Mouse (Mus musculus) midbrain, postnatal 0 days (tissue): ENCODE data around the gene Polr1d. TPM values are rescaled to one million over a fixed set of nuclear protein-coding genes. Genes with fewer than 3 reads are reported as not detected.
A peak's percentile ranks its signal among the peaks of the same experiment; 100 is the strongest.

Experiments
- ATAC-seq: fragments of 200-750 bp; cut with Nextera tagmentation; 2 replicates; pipeline ENCODE4 v1.8.0; 2017; ENCODE audit warnings: moderate number of reproducible peaks, mild to moderate bottlenecking, moderate TSS enrichment, moderate library complexity; ENCODE audit not compliant: low FRiP score
- DNase-seq: peaks from one replicate; pipeline ENCODE4 v3.0.0-alpha.2; 2015; ENCODE audit warnings: low spot score
- H3K27ac ChIP-seq: fragments of 300-500 bp; sonication (generic); 2 replicates; pipeline ENCODE4 v1.5.1; 2014; ENCODE audit warnings: low read depth, mild to moderate bottlenecking, low read length, mixed read lengths
- H3K27me3 ChIP-seq: fragments of 300-500 bp; sonication (generic); 2 replicates; pipeline ENCODE4 v1.6.1; 2014; ENCODE audit warnings: low read length, control low read depth, mixed read lengths; ENCODE audit not compliant: insufficient read depth
- H3K36me3 ChIP-seq: fragments of 300-500 bp; sonication (generic); 2 replicates; pipeline ENCODE4 v1.6.1; 2014; ENCODE audit warnings: low read length, control low read depth, mixed read lengths; ENCODE audit not compliant: insufficient read depth
- H3K4me1 ChIP-seq: fragments of 300-500 bp; sonication (generic); 2 replicates; pipeline ENCODE4 v1.6.1; 2014; ENCODE audit warnings: mild to moderate bottlenecking, control low read depth, antibody characterized with exemption, low read length, mixed read lengths; ENCODE audit not compliant: insufficient read depth
- H3K4me2 ChIP-seq: fragments of 300-500 bp; sonication (generic); 2 replicates; pipeline ENCODE4 v1.6.1; 2014; ENCODE audit warnings: low read depth, mild to moderate bottlenecking, low read length, mixed read lengths; ENCODE audit not compliant: poor library complexity, severe bottlenecking
- H3K4me3 ChIP-seq: fragments of 300-500 bp; sonication (generic); 2 replicates; pipeline ENCODE4 v1.5.1; 2014; ENCODE audit warnings: low read depth, mild to moderate bottlenecking, low read length, moderate library complexity
- H3K9ac ChIP-seq: fragments of 300-500 bp; sonication (generic); replicated peaks from 2 replicates; pipeline ENCODE4 v1.6.1; 2014; ENCODE audit warnings: mild to moderate bottlenecking, low read length, moderate library complexity, mixed read lengths; ENCODE audit not compliant: poor library complexity, severe bottlenecking
- H3K9me3 ChIP-seq: fragments of 300-500 bp; sonication (generic); 2 replicates; pipeline ENCODE4 v1.6.1; 2016; ENCODE audit warnings: low read length, control low read depth
- CTCF ChIP-seq: IDR thresholded peaks from 2 replicates; pipeline ENCODE4 v1.5.1; 2016; ENCODE audit warnings: antibody characterized with exemption, mild to moderate bottlenecking
- WGBS: fragments of 180-500 bp; shearing (Covaris S2); extraction: QIAGEN DNeasy Blood & Tissue Kit; methylation state at CpG from one replicate; pipeline ENCODE4 v1.1.7; 2014; 5-methylcytosine and 5-hydroxymethylcytosine counted together
- polyA plus RNA-seq: library from polyadenylated mRNA; unstranded; fragments of >200 nt; fragmentation: Nextera tagmentation; extraction: Ambion mirVana; gene quantifications from 2 replicates; pipeline ENCODE4 v1.2.1, GENCODE M21; 2015
- total RNA-seq: library from RNA; depleted of rRNA; stranded (reverse); fragments of >200 nt; gene quantifications from 2 replicates; pipeline ENCODE4 v1.2.3, GENCODE M21; 2014; rRNA removed

The Polr1d gene
- total and polyA plus RNA-seq, 2 experiments from 2014 or later, result 60.1 to 89.4 TPM

GRCm38 (mm10) chr5:147154806-147155371, 78.0 kb downstream of the Polr1d start:
- H3K9me3 ChIP-seq, result no peaks in the 10 kb centered on the region
- WGBS, result 12% methylated on average over 11 of the region's 13 CpGs
- no peak overlapping the region for H3K4me3 ChIP-seq
- TF ChIP-seq CTCF, result no peak
- no peaks in the 10 kb centered on the region for H3K36me3 ChIP-seq
- no peak overlapping the region for H3K27ac ChIP-seq
- no peak for ATAC-seq
- no peak overlapping the region for H3K4me2 ChIP-seq
- H3K4me1 ChIP-seq, result 0 out of 2 replicates have a peak, but pooled peaks cover 3% of the 10 kb centered on the region
- DNase-seq, result peak; percentile 69
- no peak overlapping the region for H3K9ac ChIP-seq
- H3K27me3 ChIP-seq, result peaks cover 9% of the 10 kb centered on the region

- H3K4me2 ChIP-seq, result no peak overlapping the region
- H3K27ac ChIP-seq, result no peak overlapping the region
- H3K27me3 ChIP-seq, result peaks cover 9% of the 10 kb centered on the region
- no peaks in the 10 kb centered on the region for H3K9me3 ChIP-seq
- no peak overlapping the region for H3K9ac ChIP-seq
- H3K36me3 ChIP-seq, result no peaks in the 10 kb centered on the region
- WGBS, result 5% methylated on average over 13 of the region's 13 CpGs
- peak; percentile 54; the same call in 1 of the 2 replicates for ATAC-seq
- TF ChIP-seq CTCF, result no peak
- peak; percentile 79 for DNase-seq
- H3K4me1 ChIP-seq, result 0 out of 2 replicates have a peak, but pooled peaks cover 3% of the 10 kb centered on the region
- no peak overlapping the region for H3K4me3 ChIP-seq
These were observed 78.7 kb downstream of the Polr1d start for GRCm38 (mm10) chr5:147155449-147156133.

DNA sequence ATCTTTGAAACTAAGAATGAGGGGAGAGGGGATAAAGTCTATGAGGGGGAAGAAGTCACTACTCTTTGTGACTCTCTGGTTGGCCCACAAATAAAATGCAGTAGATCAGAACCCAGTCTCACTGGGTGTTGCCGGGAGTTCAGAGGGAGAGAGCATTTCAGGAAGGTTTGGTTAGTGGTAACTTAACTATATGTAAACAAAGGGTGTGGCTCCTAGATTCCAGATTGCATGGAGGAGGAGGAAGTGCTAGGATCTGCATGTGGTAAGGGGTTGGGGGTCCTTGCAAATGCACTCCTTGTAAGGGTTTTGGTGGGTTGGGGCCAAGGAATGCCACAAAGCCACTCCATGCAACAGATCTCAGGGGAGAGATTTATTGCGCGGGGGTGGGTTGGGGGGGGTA, 79.5 kb downstream of the Polr1d start:
- H3K4me1 ChIP-seq, result 0 out of 2 replicates have a peak, but pooled peaks cover 3% of the 10 kb centered on the region
- H3K4me3 ChIP-seq, result no peak overlapping the region
- H3K27me3 ChIP-seq, result peaks cover 9% of the 10 kb centered on the region
- no peak overlapping the region for H3K9ac ChIP-seq
- TF ChIP-seq CTCF, result no peak
- no peaks in the 10 kb centered on the region for H3K36me3 ChIP-seq
- H3K9me3 ChIP-seq, result no peaks in the 10 kb centered on the region
- WGBS, result 42% methylated on average over 3 of the region's 3 CpGs
- DNase-seq (no peak), ATAC-seq (no peak)
- no peak overlapping the region for H3K4me2 ChIP-seq
- no peak overlapping the region for H3K27ac ChIP-seq

GRCm38 (mm10) chr5:147157441-147157840, 80.6 kb downstream of the Polr1d start:
- no peak for TF ChIP-seq CTCF
- 79% methylated on average over 7 of the region's 7 CpGs for WGBS
- no peaks in the 10 kb centered on the region for H3K36me3 ChIP-seq

DNA sequence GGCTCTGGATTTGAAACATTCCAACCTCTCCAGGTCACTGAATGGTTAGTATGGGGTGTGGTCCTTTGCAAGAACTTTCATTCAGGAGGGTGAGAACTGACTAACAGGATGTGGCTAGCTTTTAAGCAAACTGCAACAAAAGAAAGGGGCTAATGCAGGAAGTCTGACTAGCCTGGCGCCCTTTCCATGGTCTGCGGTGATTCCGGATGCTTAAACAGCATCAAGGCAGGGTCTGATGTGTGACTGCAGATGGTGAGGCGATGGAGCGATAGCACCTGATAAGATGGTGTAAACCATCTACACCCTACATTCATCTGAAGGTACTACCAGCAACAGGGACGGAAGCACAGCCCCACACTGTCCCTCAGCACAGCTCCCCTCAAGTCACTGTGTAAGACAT, 82.5 kb downstream of the Polr1d start:
- ATAC-seq (no peak), DNase-seq (no peak)
- TF ChIP-seq CTCF, result no peak
- Histone ChIP-seq H3K9me3 (no peaks in the 10 kb centered on the region), H3K27ac (no peak overlapping the region), H3K9ac (no peak overlapping the region), H3K4me2 (no peak overlapping the region), H3K36me3 (no peaks in the 10 kb centered on the region), H3K27me3 (no peaks in the 10 kb centered on the region; the same call in 1 of the 2 replicates), H3K4me1 (0 out of 2 replicates have a peak, but pooled peaks cover 3% of the 10 kb centered on the region), H3K4me3 (no peak overlapping the region)
- WGBS, result 93% methylated on average over 6 of the region's 6 CpGs

More at GRCm38 (mm10) chr5:147157441-147157840, 80.6 kb downstream of the Polr1d start:
- H3K27me3 ChIP-seq, result peaks cover 4% of the 10 kb centered on the region; the same call in 1 of the 2 replicates
- no peak for ATAC-seq
- H3K4me2 ChIP-seq, result no peak overlapping the region
- DNase-seq, result no peak
- H3K4me3 ChIP-seq, result no peak overlapping the region
- H3K9ac ChIP-seq, result no peak overlapping the region
- H3K9me3 ChIP-seq, result no peaks in the 10 kb centered on the region
- H3K4me1 ChIP-seq, result 0 out of 2 replicates have a peak, but pooled peaks cover 3% of the 10 kb centered on the region
- no peak overlapping the region for H3K27ac ChIP-seq

GRCm38 (mm10) chr5:147159792-147160191, 82.9 kb downstream of the Polr1d start:
- no peak for DNase-seq

More at GRCm38 (mm10) chr5:147159792-147160191, 82.9 kb downstream of the Polr1d start:
- Histone ChIP-seq H3K4me2 (no peak overlapping the region), H3K9ac (no peak overlapping the region), H3K9me3 (no peaks in the 10 kb centered on the region), H3K27me3 (no peaks in the 10 kb centered on the region; the same call in 1 of the 2 replicates), H3K4me3 (no peak overlapping the region), H3K36me3 (no peaks in the 10 kb centered on the region), H3K27ac (no peak overlapping the region), H3K4me1 (0 out of 2 replicates have a peak, but pooled peaks cover 3% of the 10 kb centered on the region)
- WGBS, result 88% methylated on average over 2 of the region's 2 CpGs
- TF ChIP-seq CTCF, result no peak
- no peak for ATAC-seq

Other genes with a start within 250 kb of the Polr1d start
- gene Rpl21, start 244.2 kb upstream of the Polr1d start, total RNA-seq, result 217 and 224 TPM in 2 replicates
- 328 and 334 TPM in 2 replicates for gene Rpl21, start 244.2 kb upstream of the Polr1d start, polyA plus RNA-seq
- gene Rasl11a, start 232.0 kb upstream of the Polr1d start, total RNA-seq, result 14.6 and 18.3 TPM in 2 replicates
- gene Rasl11a, start 232.0 kb upstream of the Polr1d start, polyA plus RNA-seq, result 17.8 and 18.8 TPM in 2 replicates
- gene Gtf3a, start 128.4 kb upstream of the Polr1d start, total RNA-seq, result 61.3 and 64.8 TPM in 2 replicates
- 102 and 104 TPM in 2 replicates for gene Gtf3a, start 128.4 kb upstream of the Polr1d start, polyA plus RNA-seq
- gene Mtif3, start 113.2 kb upstream of the Polr1d start, total RNA-seq, result 15.8 and 25.8 TPM in 2 replicates
- gene Mtif3, start 113.2 kb upstream of the Polr1d start, polyA plus RNA-seq, result 17.1 and 20.5 TPM in 2 replicates
- 5.6 and 6.5 TPM in 2 replicates for gene Lnx2, start 464 bp upstream of the Polr1d start, total RNA-seq
- 2.6 and 2.9 TPM in 2 replicates for gene Lnx2, start 464 bp upstream of the Polr1d start, polyA plus RNA-seq
- gene Gsx1, start 111.6 kb downstream of the Polr1d start, total RNA-seq, result 1.7 and 3.0 TPM in 2 replicates
- gene Gsx1, start 111.6 kb downstream of the Polr1d start, polyA plus RNA-seq, result 1.4 and 2.3 TPM in 2 replicates
- gene Pdx1, start 192.9 kb downstream of the Polr1d start, total RNA-seq, result not detected in 2 replicates
- gene Pdx1, start 192.9 kb downstream of the Polr1d start, polyA plus RNA-seq, result not detected in 2 replicates
- not detected in 2 replicates for gene Cdx2, start 230.2 kb downstream of the Polr1d start, total RNA-seq
- gene Cdx2, start 230.2 kb downstream of the Polr1d start, polyA plus RNA-seq, result not detected in 2 replicates
- not detected in 2 replicates for gene Urad, start 245.4 kb downstream of the Polr1d start, total RNA-seq
- gene Urad, start 245.4 kb downstream of the Polr1d start, polyA plus RNA-seq, result not detected in 2 replicates